Mouse (Mus musculus) erythroid progenitor cell, adult 5-6 weeks (primary cell): ENCODE measurements around the gene Fam241a. TPM values are rescaled to one million over a fixed set of nuclear protein-coding genes. Genes with fewer than 3 reads are reported as not detected.

Experiments used
- ATAC-seq: replicated peaks from 2 replicates; pipeline ENCODE4 v1.8.0; 2016; ENCODE audit warnings: moderate number of reproducible peaks, mild to moderate bottlenecking, moderate TSS enrichment, inconsistent platforms; ENCODE audit not compliant: poor library complexity, low FRiP score, severe bottlenecking
- total RNA-seq, 2 experiments: library from RNA; stranded (forward) in 1 of 2; stranded (reverse) in 1 of 2; fragments of 150-400 nt in 1 of 2; fragments of 186-747, 209-891 nt in 1 of 2; gene quantifications; 2 replicates each; pipeline versions ENCODE4 v1.2.3 to v1.2.4; 2015 to 2017; ENCODE audit warnings: low replicate concordance in 2 of 2

Fam241a gene
- total RNA-seq, 2 experiments from 2014 or later, result 81.7 to 187 TPM

DNA sequence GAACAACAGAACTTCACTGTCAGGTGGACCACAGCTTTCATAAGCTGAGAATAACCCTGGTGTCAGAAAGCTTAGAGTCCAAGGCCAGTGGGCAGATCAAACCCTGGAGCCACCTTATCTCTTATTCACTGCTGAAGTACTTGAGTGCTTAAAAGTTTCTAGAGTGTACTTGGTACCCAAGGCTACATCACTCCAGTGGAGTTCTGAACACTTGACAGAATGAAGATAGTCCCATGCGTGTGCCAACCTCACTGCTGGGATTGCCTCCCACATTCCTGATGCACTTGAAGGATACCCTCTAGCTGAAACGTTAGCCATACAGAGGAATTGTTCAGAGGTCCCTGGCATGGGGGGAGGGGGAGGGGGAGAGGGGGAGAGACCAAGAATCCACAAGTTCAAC is 14.4 kb downstream of the Fam241a start:
- no peak; the same call in 1 of the 2 replicates for ATAC-seq

GRCm38 (mm10) chr3:127879968-127880367 is 16.2 kb downstream of the Fam241a start:
- ATAC-seq, result no peak

GRCm38 (mm10) chr3:127875509-127875908 is 20.6 kb downstream of the Fam241a start:
- ATAC-seq, result no peak

DNA sequence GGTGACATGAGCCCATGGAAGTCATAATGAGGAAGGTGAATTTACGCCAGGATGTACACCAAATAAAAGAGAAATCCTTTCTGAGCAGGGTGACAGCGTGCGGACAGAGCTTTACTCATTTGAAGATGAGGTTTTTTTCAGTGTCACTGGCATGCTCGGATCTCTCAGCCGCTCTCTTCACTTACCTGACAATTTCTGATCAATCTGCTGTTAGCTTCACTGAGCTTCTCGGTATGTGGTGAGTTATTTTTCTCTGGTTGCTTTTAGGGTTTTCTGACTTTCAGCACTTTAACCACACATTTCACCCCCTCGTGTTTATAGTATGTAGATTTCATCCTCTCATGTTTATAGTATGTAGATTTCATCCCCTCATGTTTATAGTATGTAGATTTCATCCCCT is 21.1 kb downstream of the Fam241a start:
- ATAC-seq, result no peak

- no peak for ATAC-seq
These were observed 21.8 kb downstream of the Fam241a start for GRCm38 (mm10) chr3:127874254-127874883.

GRCm38 (mm10) chr3:127871575-127871974 is 24.5 kb downstream of the Fam241a start:
- ATAC-seq, result no peak

- no peak for ATAC-seq
These were observed 27.2 kb downstream of the Fam241a start for GRCm38 (mm10) chr3:127868880-127869279.

DNA sequence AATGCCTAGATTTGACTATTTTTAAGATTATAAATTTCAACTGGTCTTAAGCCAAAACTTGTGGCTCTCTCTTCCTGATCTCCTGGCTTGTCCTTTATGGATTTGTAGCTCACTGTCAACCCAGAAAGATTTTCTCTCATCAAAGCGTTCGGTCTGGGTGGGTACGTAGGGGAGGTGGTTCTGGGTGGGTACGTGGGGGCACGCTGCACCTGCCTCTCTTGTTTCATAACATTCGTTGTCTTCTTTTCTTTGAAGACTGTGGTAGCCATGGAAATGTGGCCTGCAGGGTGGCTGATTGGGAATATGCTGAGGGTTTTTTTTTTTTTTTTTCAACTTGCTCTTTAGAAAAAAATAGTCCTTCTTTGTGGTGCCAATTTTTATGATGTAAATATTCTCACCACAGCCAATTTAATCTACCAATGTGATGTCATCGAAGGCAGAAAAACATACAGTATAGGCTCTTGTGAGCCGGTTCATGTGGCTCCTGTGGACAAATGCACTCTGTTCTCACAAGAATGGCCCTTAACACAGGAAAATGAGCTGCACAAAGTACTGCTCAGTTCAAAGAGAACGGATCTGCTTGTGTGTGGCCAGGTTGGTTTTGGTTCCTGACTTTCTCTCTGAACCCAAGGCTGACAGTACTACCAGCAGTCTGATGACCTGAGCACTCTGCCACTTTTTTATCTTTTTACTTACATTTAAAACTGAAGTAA is 27.9 kb downstream of the Fam241a start:
- no peak for ATAC-seq

- no peak for ATAC-seq
These were observed 31.9 kb downstream of the Fam241a start for GRCm38 (mm10) chr3:127864242-127864641.

DNA sequence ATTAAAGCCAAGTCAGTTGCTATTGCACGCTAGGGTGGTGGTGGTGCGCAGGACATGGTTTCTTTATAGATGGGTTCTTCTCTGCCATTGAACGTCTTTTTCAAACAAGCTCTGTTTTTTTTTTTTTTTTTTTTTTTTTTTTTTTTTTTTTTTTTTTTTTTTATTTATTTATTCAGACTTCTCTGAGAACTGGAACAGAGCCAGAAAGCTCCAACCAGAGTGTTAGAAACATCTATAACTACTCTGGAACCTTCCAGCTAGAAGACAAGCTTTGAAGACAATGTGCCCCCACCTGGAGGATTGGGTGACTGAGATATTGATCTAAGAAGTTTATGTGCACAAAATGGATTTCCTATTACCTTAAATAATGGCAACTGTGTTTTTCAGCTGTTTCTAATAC is 32.6 kb downstream of the Fam241a start:
- no peak for ATAC-seq

DNA sequence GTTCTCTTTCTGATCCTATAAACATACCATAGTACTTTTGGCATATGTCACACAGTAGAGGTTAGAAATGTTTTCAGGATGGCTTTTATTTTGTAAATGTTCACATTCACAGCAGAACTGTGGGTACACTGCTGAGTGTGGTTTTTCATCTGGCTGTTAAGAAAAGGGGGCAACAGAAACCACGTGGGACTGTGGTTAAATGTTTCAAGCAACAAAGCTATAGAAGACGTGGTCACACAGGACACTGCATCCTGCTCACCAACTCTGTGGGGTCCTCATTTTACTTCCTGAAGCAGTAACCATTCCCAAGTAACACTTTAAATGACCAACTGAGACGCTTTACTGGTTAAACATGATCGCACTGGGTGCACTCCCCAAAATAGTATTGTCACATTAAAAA is 33.6 kb downstream of the Fam241a start:
- ATAC-seq, result no peak

- no peak for ATAC-seq
These were observed 34.8 kb downstream of the Fam241a start for GRCm38 (mm10) chr3:127861340-127861739.

DNA sequence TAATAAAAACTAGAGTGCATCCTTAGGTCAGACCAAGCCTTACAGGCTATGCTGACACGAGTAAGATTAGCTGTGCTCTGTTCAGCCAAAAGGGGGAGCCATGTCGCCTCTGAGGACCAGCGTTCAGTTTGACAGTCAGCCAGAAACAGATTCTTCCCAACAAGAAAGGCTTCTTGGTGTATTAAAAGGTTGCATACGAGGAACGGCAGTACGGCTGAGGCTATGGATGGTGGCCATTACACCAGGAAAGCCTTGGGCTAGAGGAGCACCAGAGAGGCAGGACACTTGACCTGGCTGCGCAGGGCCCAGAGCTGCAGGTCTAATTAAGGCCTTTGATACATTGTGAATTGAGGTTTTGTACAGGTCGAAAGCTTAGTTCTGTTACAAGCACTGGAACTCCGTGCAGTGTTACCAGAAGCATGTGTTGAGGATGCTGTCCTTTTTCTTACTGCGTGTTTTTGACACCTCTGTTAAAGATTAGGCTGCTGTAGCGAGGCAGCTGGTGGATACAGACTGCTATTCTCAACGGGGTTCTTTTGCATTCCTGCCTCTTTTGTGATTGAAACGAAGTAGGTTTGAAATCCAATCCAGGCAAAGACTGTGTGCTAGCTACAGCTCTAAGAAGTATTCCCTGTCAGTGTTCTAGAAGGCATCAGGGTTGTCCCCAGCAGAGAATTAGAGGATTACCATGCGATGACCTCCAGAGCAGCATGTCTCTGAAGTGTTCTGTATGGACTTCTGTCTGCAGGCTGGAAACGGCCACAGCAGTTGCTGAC is 42.5 kb downstream of the Fam241a start:
- peak; percentile 93 for ATAC-seq

- ATAC-seq, result no peak
These were observed 43.4 kb downstream of the Fam241a start for GRCm38 (mm10) chr3:127852722-127853121.

GRCm38 (mm10) chr3:127850776-127851646 is 45.1 kb downstream of the Fam241a start:
- no peak for ATAC-seq

- ATAC-seq, result peak; percentile 39; the same call in 1 of the 2 replicates
These were observed 46.2 kb downstream of the Fam241a start for GRCm38 (mm10) chr3:127849922-127850321.

DNA sequence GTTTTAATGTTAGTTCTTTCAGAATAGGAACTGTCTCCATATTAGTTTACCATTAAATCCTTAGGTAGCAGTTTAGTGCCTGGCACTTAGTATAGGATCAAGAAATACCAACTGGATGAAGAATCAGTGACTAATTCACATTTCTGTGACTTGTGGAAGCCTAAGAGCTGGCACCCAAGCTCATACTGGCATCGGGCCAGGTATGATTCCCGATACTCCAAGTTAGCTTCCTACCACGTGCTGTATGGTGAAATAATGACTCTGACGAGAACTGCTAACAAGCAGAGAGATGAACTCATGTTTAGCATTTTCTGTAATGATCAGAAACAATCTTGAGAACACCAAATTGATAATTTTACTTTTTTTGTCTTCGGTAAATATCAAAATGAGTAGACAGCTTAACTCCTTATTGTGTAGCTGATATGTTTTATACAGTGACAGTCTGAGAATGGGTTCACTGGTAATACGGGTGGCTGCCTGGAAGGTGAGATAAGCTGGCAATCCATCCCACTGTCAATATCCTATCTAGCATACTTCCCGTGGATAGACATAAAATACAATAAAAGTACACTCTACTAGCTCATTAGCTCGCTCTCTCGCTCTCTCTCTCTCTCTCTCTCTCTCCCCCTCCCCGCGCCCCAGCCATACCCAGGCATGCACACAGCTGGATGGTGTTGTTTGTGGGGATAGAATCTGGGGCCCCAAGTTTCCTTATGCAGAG is 47.9 kb downstream of the Fam241a start:
- ATAC-seq, result no peak; the same call in 1 of the 2 replicates

DNA sequence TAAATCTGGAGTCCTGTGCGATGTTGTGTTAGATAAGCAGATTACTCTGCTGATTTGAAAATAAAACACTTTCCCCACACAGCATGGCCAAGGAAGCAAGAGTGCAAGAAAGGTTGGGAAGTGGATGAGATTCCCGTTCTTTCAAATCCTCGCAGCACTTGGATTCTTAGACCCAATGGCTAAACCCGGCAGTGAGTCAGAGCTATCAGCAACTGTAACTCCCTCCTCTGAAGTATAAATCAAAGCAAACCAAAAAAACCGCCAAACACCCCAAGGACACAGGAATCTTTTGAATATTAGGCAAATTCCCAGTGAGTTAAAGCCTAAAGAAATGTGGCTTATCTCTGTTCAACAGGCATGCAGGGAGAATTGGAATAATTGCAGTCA is 52.2 kb downstream of the Fam241a start:
- ATAC-seq, result no peak

DNA sequence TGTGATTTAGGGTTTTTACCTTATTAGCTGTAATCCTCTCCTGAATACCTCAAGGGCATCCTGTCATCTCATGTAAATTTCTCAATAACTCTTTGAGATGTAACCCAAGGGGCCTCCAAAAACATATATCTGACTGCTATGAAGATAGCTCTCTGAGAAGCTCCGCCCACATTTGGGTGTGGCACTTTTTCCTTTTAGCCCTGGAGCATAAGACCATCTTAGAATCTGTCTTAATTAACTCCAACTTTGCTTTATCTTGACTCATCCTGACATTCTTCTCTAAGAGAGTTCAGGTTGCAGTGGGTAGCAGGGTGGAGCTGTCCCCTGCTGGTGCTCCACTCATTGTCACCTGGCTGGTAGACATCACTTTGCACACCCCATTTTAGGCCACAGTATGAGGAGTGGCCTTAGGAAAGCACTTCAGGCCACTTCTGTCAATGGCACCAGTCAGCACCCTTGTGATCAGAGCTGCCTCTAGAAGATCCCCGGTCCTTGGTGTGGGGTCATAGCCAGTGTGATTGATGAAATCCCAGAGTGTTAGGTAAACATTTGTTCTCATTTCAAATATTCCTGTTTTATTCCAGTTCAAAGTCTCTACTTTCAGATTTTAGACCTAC is 52.7 kb downstream of the Fam241a start:
- peak; percentile 60; the same call in 1 of the 2 replicates for ATAC-seq
